Mouse (Mus musculus) brain, embryonic 14.5 days (tissue): ENCODE measurements around the gene Ptpn5. TPM values are rescaled to one million over a fixed set of nuclear protein-coding genes. Genes with fewer than 3 reads are reported as not detected.
A peak's percentile ranks its signal among the peaks of the same experiment; 100 is the strongest.

Source experiments
- DNase-seq: peaks from one replicate; pipeline ENCODE4 v3.0.0-alpha.2; 2011; ENCODE audit warnings: low read depth
- CTCF ChIP-seq: fragments of 200-500 bp; IDR thresholded peaks from 2 replicates; pipeline ENCODE4 v1.5.1; 2012; ENCODE audit warnings: inconsistent platforms, mild to moderate bottlenecking, moderate library complexity, borderline replicate concordance; ENCODE audit not compliant: insufficient read depth, insufficient read length; ENCODE audit errors: extremely low read depth
- POLR2A ChIP-seq: fragments of 200-500 bp; IDR thresholded peaks from 2 replicates; pipeline ENCODE4 v1.6.1; 2012; ENCODE audit warnings: mild to moderate bottlenecking, inconsistent platforms, borderline replicate concordance; ENCODE audit not compliant: poor library complexity, insufficient read depth, insufficient read length, severe bottlenecking; ENCODE audit errors: extremely low read depth
- polyA plus RNA-seq: library from polyadenylated mRNA; depleted of rRNA; stranded (reverse); fragments of >200 nt; gene quantifications from 2 replicates; pipeline ENCODE4 v1.2.3, GENCODE M21; 2012

The Ptpn5 gene
- polyA plus RNA-seq, 1 experiment: 218 TPM

DNA sequence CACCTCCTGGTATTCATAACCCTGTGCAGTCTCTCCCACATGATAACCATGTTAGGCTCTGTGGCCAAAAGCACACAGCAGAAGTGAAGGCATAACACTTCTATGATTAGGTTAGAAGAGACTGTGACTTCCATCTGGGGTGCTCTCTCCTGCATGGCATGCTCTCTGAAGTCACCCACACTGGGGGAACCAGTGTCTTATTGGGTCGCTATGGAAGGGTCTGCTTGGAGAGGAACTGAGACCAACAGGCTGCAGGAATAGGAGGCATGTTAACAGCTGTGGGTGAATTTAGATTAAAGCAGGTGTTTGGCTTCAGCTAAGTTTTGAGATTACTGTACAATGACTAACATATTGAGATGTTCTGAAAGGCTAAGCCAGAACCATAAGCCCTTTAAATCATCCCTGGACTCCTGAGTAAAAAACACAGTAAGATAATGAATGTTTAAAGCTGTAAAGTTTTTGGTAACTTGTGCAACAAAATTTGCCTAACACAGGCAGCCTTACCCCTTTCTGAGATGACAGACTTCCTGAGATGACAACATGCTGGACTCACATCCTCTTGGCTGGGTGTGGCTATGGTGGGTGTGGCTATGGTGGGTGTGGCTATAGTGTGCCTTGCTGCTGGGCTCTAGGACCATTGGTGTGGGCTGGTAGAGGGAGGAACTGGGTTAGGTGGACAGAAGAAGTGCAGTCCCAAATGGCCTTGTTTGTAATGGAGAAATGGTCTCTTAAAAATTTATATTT is 29.6 kb downstream of the Ptpn5 start:
- TF ChIP-seq CTCF (no peak), POLR2A (no peak)
- DNase-seq: no peak

GRCm38 (mm10) chr7:47102970-47103369 is 30.5 kb downstream of the Ptpn5 start:
- no peak for DNase-seq
- TF ChIP-seq POLR2A (no peak), CTCF (no peak)

DNA sequence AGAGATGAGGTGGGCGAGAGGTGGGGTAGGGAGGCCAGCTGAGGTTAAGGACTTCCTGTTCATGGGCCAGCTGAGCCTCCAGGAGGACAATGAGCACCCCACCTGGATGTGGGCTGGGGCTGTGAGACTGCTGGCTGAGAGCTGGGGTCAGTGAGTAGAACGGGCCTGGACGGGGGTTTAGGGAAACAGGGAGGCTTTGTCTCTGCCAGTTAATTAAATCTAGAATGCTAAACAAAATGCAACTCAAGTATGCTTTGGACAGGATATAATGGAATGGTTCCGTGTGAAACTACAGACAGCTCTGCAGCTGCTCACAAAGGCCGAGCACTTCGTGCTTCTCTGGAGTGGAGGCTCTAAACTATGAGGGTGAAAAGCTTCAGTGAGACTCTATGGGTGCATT is 32.9 kb downstream of the Ptpn5 start:
- peak; percentile 13 for DNase-seq
- TF ChIP-seq POLR2A: no peak
- TF ChIP-seq CTCF: no peak

- DNase-seq: no peak
- TF ChIP-seq POLR2A: no peak
- no peak for TF ChIP-seq CTCF
Measured at GRCm38 (mm10) chr7:47099306-47099705, 34.2 kb downstream of the Ptpn5 start.

GRCm38 (mm10) chr7:47098044-47098443 is 35.4 kb downstream of the Ptpn5 start:
- no peak for DNase-seq
- TF ChIP-seq CTCF (no peak), POLR2A (no peak)

DNA sequence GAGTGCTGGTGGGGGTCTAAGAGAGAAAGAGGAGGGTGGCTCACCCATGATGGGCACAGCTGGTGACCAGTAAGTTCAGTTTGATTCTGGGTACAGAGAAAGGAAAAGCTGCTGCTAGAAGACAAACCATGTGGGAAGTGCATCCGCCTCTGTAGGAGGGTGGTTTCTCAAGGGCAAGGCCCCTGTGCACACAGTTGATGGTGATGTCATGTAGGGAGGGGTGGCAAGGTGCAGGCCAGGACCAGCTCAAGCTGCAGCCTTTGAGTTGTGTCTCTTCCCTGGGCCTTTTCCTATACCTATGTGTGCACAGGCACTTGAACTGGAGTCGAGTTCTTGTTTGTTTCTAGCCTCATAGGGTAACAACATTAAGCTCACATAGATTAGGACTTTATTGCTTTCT is 38.5 kb downstream of the Ptpn5 start:
- no peak for TF ChIP-seq CTCF
- TF ChIP-seq POLR2A: no peak
- no peak for DNase-seq

DNA sequence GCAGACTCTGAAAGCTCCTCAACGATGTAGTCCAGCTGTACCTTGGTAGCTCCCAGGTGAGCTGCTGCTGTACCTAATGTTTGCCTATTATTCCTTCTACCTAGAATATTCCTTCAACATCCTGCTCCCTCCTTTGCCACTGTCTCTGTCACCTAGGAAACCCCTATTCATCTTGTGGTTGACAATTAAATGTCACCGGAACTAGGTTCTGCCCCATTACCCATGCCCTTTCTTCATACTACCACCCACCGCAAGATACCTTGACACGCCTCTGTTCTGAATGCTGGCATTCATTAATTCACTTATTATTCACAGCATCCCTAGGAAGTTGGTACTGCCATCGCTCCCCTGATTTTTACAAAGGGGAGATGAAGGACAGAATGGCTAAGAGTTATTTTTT is 39.5 kb downstream of the Ptpn5 start:
- no peak for TF ChIP-seq CTCF
- DNase-seq: no peak

DNA sequence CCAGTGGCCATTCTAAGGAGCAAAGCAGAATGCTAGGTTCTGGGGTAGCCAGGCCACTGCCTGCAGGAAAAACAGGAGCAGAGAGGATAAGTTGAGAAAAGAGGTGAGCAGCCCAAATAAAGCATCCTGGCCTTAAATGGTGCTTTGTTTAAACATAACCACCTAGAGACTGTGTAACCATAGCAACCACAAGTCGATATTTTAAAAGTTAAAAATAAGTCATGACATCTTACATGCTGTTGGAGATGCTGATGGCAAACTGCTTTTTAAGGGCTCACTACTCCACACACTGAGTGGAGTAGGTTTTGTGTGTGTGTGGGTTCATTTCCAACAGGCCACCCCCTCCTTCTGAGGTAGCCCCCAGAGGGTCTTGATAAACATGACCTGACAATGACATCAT is 48.4 kb downstream of the Ptpn5 start:
- TF ChIP-seq CTCF (no peak), POLR2A (no peak)
- DNase-seq: no peak

DNA sequence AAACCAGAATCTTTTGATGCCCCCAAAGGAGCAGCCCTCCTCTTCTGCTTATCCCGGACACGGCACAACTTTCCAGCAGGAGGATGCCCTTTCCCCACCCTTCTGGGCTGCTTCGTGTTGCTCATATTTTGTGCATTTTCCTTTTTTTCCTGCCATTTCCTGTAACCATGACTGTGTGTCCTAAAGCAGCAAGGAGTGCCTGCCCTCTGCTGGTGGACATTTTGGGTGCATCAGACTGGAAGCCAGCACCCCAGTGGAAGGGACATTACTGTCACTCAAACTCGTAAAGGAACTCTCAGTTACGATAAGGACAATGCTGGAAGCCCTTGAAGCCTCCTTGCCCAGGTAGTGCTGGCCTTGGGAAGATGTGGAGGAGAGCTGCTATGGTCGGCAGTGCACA is 52.2 kb downstream of the Ptpn5 start:
- DNase-seq: peak; percentile 59
- TF ChIP-seq CTCF (peak; percentile 80; the same call in 1 of the 2 replicates), POLR2A (no peak)

- no peak for DNase-seq
- TF ChIP-seq CTCF (no peak), POLR2A (no peak)
Measured at GRCm38 (mm10) chr7:47080868-47081267, 52.6 kb downstream of the Ptpn5 start.

- DNase-seq: no peak
- TF ChIP-seq POLR2A (no peak), CTCF (peak; percentile 43; the same call in 1 of the 2 replicates)
Measured at GRCm38 (mm10) chr7:47077451-47077850, 56.0 kb downstream of the Ptpn5 start.

DNA sequence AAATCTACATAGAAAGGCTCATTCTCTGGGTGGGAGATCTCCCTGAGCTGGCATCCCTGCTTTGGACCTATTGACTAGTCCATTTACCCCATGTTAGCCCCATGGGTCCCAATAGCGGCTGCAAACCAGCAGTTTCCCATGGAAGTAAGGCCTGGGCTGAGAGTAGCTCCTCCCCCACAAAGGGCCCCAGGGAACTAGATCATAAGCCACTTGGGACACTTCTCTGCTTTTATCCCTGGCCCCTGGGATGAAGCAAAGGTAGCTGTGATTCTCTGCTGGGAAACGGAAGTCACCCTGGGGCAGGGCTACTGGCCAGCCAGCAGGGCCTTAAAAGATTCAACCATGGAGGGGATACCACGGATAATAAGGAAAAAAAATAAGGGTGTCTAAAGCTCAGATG is 56.8 kb downstream of the Ptpn5 start:
- TF ChIP-seq CTCF (no peak), POLR2A (no peak)
- DNase-seq: no peak
